Comparison of ENCODE assay signal across 8 mouse cellular contexts in genomic region chr5:148398766-148399659, GRCm38 (mm10). TPM values are rescaled to one million over a fixed set of nuclear protein-coding genes. Genes with fewer than 3 reads are reported as not detected.
DNase-seq lines count a peak whose midpoint lies in the region; ATAC-seq and TF ChIP-seq lines count a peak whose summit lies in the region.

No protein-coding gene starts in this region.

- under 1% methylated on average over 58 of the region's 58 CpGs for WGBS in thymus, adult 2 months
- WGBS in kidney, embryonic 15.5 days, result 2% methylated on average over 58 of the region's 58 CpGs
- WGBS in liver, embryonic 16.5 days (ENCODE audit: insufficient replicate concordance), result 1% methylated on average over 53 of the region's 58 CpGs
- 3% methylated on average over 54 of the region's 58 CpGs for WGBS in neural tube, embryonic 11.5 days

- no peak overlapping the region for H3K27ac ChIP-seq in thymus, adult 2 months (ENCODE audit: control insufficient read depth, insufficient read depth, low read length)
- peak overlapping the region; percentile 71 for H3K27ac ChIP-seq in kidney, embryonic 15.5 days
- peak overlapping the region; percentile 86 for H3K27ac ChIP-seq in liver, embryonic 16.5 days (ENCODE audit: low read length)
- 0 out of 2 replicates have a peak overlapping the region, but pooled peaks have one; percentile 27 for H3K27ac ChIP-seq in neural tube, embryonic 11.5 days (ENCODE audit: low read depth, low read length)

- ATAC-seq in kidney, embryonic 15.5 days (replicated peaks; ENCODE audit: low FRiP score), result peak; percentile 76
- peak; percentile 67 for ATAC-seq in liver, embryonic 16.5 days (ENCODE audit: low read depth)
- ATAC-seq in neural tube, embryonic 11.5 days (ENCODE audit: insufficient read depth, low FRiP score, low TSS enrichment), result peak; percentile 73

- peak overlapping the region; percentile 77 for H3K9ac ChIP-seq in kidney, embryonic 15.5 days
- H3K9ac ChIP-seq in liver, embryonic 16.5 days (ENCODE audit: low read depth, low read length), result peak overlapping the region; percentile 77
- peak overlapping the region; percentile 87 for H3K9ac ChIP-seq in neural tube, embryonic 11.5 days (ENCODE audit: low read length)

- H3K36me3 ChIP-seq in thymus, adult 2 months (ENCODE audit: control insufficient read depth, insufficient read depth, low read length), result no peaks in the 10 kb centered on the region
- H3K36me3 ChIP-seq in kidney, embryonic 15.5 days, result peaks cover 10% of the 10 kb centered on the region; the same call in 1 of the 2 replicates
- H3K36me3 ChIP-seq in liver, embryonic 16.5 days (ENCODE audit: control insufficient read depth, insufficient read depth), result peaks cover 4% of the 10 kb centered on the region
- no peaks in the 10 kb centered on the region for H3K36me3 ChIP-seq in neural tube, embryonic 11.5 days (ENCODE audit: control insufficient read depth, insufficient read depth, low read length)

- peaks cover 6% of the 10 kb centered on the region for H3K4me1 ChIP-seq in thymus, adult 2 months (replicated peaks; ENCODE audit: control insufficient read depth, insufficient read depth, low read length)
- peaks cover 20% of the 10 kb centered on the region for H3K4me1 ChIP-seq in kidney, embryonic 15.5 days
- H3K4me1 ChIP-seq in liver, embryonic 16.5 days (ENCODE audit: control insufficient read depth, low read depth, low read length), result peaks cover 21% of the 10 kb centered on the region
- H3K4me1 ChIP-seq in neural tube, embryonic 11.5 days (ENCODE audit: control insufficient read depth, insufficient read depth, low read length), result peaks cover 5% of the 10 kb centered on the region; the same call in 1 of the 2 replicates

- peak overlapping the region; percentile 98 for H3K4me2 ChIP-seq in kidney, embryonic 15.5 days
- H3K4me2 ChIP-seq in liver, embryonic 16.5 days (ENCODE audit: low read depth, low read length), result peak overlapping the region; percentile 85
- peak overlapping the region; percentile 100 for H3K4me2 ChIP-seq in neural tube, embryonic 11.5 days (ENCODE audit: low read depth)

- peak overlapping the region; percentile 54 for H3K4me3 ChIP-seq in thymus, adult 2 months (ENCODE audit: control insufficient read depth, insufficient read depth, low read length)
- H3K4me3 ChIP-seq in kidney, embryonic 15.5 days (replicated peaks), result peak overlapping the region; percentile 83
- H3K4me3 ChIP-seq in liver, embryonic 16.5 days (ENCODE audit: low read depth, low read length), result peak overlapping the region; percentile 73
- peak overlapping the region; percentile 82 for H3K4me3 ChIP-seq in neural tube, embryonic 11.5 days (ENCODE audit: low read depth, low read length)

- peak; percentile 55 for DNase-seq in thymus, adult 2 months
- no peak for DNase-seq in thymus, postnatal 14 days
- peak; percentile 59 for DNase-seq in embryo, embryonic 10.5 days (ENCODE audit: low spot score)
- peak; percentile 47 to 55 for DNase-seq in heart, adult 9 months (ENCODE audit: low spot score in 2 of 2)
- peak; percentile 65 for DNase-seq in neural tube, embryonic 11.5 days (ENCODE audit: low spot score)
- peak; percentile 12 to 50 for DNase-seq in thymus, postnatal 10 days (ENCODE audit: low spot score in 2 of 2)

- TF ChIP-seq CTCF in thymus, adult 2 months (IDR thresholded peaks at IDR 0.05; ENCODE audit: borderline replicate concordance, control insufficient read depth, extremely low read depth, insufficient read depth, low read length, poor library complexity), result no peak

- TF ChIP-seq POLR2A in thymus, adult 2 months (IDR thresholded peaks at IDR 0.05; ENCODE audit: control insufficient read depth, extremely low read depth, insufficient read depth, low read length, poor library complexity), result no peak

- H3K27me3 ChIP-seq in thymus, adult 2 months (ENCODE audit: control insufficient read depth, insufficient read depth, low read length), result no peaks in the 10 kb centered on the region
- H3K27me3 ChIP-seq in kidney, embryonic 15.5 days, result no peaks in the 10 kb centered on the region
- H3K27me3 ChIP-seq in liver, embryonic 16.5 days (ENCODE audit: control insufficient read depth, insufficient read depth, low read depth, low read length), result 0 out of 2 replicates have a peak, but pooled peaks cover 3% of the 10 kb centered on the region
- H3K27me3 ChIP-seq in neural tube, embryonic 11.5 days (ENCODE audit: control insufficient read depth, insufficient read depth, low read length), result no peaks in the 10 kb centered on the region

- no peaks in the 10 kb centered on the region for H3K9me3 ChIP-seq in kidney, embryonic 15.5 days (replicated peaks)
- H3K9me3 ChIP-seq in liver, embryonic 16.5 days (replicated peaks; ENCODE audit: control insufficient read depth, low read length), result no peaks in the 10 kb centered on the region
- H3K9me3 ChIP-seq in neural tube, embryonic 11.5 days (ENCODE audit: control insufficient read depth, low read length), result no peaks in the 10 kb centered on the region

RNA-seq across cellular contexts. Expression of gene Slc7a1, which starts 0.7 kb away (rescaled TPM):
- polyA plus RNA-seq in thymus, adult 2 months (2012; rRNA removed), result 12.8 and 17.2 TPM in 2 replicates
- polyA plus RNA-seq in kidney, embryonic 15.5 days (2015; fragmentation: Nextera tagmentation; extraction: Ambion mirVana), result 21.0 and 21.7 TPM in 2 replicates
- 14.1 and 15.7 TPM in 2 replicates for polyA plus RNA-seq in liver, embryonic 16.5 days (2015; fragmentation: Nextera tagmentation; extraction: Ambion mirVana)
- polyA plus RNA-seq in neural tube, embryonic 11.5 days (2014; fragmentation: Nextera tagmentation; extraction: Ambion mirVana), result 27.1 and 28.5 TPM in 2 replicates
